Mouse (Mus musculus): ENCODE data around the gene Selenoi. TPM values are rescaled to one million over a fixed set of nuclear protein-coding genes. Genes with fewer than 3 reads are reported as not detected.

The Selenoi gene
- total RNA-seq, 2 experiments from 2014 or later = 20.4 to 25.7 TPM

DNA sequence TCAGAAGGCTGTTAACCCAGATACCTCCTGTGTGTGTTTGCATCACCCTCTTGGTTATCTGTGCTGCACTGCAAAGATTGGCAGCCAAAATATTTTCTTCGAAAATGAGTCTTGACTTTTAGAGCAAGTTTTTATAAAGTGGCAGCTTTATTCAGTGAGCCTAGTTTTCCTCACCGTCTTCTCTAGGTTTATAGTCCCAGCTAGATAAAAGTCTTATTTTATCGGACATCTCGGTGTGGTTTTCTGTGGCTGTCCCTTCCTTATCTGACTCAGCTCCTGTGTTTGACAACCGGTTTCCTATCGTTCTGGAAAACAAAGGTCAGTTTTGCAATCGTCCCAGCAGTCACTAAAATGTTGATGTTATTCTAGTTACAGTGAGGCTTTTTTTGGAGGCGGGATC is 1.6 kb downstream of the Selenoi start:
- DNase-seq (ENCODE audit: low spot score in 2 of 2) = no peak

DNA sequence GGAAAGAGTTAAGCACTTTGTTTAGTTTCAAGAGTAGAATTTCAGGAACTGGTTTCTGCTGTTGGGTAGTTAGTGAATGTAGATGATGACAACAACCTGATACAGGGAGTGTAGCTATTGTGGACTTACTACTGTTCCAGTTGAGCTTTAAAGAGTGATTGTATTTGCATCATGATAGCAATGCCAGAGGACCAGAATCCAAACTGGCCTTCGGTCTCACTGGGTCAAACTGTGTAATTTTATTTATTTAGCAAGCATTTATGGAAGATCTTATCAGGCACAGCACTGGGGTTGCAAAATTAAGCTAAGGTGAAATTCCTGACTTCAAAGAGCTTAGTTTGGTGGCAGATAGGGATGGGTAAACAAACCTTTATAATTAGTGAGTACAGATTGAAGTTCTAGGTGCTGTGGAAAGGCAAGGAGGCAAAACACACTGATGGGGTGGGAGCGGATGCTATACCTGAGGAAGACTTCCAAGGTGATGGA is 3.3 kb downstream of the Selenoi start:
- no peak for DNase-seq (ENCODE audit: low spot score in 2 of 2)

DNA sequence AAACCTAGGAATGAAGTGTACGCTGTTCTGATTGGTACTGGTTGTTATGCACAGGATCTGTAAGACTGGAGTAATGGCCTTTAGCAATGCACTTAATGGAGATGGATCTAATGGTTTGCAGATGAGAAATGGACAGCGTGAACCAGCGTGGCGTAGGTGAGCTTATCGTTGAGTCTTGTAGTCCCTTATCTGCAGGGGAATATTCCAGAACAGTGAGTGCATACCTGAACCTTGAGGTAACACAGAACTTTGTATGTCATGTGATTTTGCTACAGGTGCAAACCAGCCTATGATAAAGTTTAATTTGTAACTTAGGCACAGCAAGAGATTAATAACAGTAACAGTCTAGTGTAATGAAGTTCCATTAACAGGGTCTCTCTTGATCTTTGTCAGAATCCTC is 6.2 kb downstream of the Selenoi start:
- DNase-seq (ENCODE audit: low spot score in 2 of 2) = no peak

DNA sequence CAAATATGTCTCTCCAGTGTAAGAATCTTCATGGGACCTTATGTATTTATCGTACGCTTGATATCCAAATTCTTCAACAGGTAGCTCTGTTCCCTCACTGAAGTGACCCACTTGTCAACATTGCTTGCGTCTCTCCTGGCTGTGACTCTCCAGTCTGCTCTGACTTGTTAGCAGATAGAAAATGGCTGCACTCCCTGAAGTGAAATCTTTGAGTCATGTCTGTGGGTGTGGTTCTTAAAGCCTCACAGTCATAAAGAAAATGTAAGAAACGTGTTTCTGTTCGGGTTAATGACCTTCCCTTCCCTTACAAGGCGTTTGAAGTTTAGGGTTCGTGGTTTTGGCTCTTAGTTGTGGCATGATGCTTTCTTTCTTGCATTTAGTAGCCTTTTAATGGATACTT is 8.2 kb downstream of the Selenoi start:
- DNase-seq (ENCODE audit: low spot score in 2 of 2) = no peak

DNA sequence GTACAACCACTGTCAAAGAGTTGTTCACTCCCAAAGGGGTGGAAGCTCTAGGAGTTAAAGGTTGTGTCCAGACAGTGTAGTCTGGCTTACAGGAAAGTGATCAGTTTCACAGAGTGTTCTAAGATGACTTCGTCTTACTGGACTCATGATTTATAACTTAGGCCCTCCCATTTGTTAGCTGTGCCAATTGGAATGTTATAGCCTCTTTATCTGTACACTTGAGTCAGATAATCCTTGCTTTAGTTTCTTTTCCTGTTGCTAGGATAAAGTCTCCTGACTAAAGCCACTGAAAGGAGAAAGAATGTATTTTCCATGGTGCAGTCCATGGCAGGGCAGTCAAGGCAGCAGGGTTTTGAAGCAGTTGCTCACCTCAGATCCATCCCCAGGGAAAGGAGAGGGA is 10.0 kb downstream of the Selenoi start:
- DNase-seq (ENCODE audit: low spot score in 2 of 2) = no peak

DNA sequence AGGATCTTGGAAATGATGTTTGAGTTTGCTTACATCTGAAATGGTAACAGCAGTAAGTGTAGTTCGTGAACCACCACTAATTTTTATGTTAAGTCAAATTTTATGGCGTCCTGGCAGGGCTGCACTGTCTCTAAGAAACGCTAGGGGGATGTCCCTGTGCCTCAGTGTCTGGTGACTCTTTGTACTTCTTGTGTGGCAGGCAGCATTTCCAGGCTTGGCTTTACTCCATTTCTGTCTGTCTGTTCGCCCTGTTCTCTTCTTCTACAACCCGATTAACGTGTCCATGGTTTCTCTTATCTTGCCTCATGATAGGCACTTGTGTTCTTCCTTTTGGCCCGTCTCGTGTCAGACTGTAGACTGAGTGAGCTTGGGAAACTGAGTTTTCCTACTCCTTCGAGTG is 11.4 kb downstream of the Selenoi start:
- DNase-seq (ENCODE audit: low spot score in 2 of 2) = no peak

DNA sequence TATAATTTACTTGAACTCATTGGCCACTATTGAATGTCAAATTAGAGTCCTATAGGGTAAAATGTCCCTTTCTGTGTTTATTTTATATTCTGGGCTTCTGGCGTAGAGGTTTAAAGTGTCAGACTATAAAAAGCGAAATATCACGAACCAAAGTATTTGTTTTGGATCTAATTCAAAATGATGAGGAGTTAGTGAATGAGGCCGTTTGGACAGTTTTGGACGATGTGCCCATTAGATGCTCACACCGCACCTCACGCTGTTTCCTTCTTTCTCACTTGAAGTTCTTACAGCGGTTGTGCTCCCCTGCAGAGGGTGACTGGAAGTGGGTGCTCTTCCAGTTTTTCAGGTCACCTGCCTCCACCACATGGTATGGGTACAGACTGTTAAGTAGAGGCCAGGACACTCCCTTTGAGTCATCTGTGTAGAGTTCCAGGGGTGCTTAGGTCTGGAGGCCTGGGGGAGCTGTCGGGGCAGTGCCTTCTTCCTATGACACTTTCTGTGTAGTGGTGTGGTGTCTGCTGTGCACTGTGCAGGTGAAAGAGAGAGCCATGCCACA is 13.6 kb downstream of the Selenoi start:
- DNase-seq (ENCODE audit: low spot score in 2 of 2) = no peak

DNA sequence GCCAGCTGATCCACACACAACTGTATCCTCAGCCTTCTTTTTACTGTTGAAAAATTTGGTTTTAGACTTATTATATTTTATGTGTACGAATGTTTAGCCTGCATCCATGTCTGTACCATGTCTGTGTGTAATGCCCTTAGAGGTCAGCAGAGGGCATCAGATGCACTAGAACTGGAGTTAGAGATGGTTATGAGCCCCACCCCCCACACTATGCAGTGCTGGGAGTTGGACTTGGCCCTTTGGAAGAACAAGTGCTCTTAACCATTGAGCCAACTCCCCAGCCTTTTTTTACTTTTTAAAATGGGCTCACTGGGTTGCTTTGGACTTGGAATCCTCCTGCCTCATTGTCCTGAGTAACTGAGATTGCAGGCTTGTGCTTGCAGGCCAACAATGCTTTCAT is 15.3 kb downstream of the Selenoi start:
- DNase-seq (ENCODE audit: low spot score in 2 of 2) = no peak

DNA sequence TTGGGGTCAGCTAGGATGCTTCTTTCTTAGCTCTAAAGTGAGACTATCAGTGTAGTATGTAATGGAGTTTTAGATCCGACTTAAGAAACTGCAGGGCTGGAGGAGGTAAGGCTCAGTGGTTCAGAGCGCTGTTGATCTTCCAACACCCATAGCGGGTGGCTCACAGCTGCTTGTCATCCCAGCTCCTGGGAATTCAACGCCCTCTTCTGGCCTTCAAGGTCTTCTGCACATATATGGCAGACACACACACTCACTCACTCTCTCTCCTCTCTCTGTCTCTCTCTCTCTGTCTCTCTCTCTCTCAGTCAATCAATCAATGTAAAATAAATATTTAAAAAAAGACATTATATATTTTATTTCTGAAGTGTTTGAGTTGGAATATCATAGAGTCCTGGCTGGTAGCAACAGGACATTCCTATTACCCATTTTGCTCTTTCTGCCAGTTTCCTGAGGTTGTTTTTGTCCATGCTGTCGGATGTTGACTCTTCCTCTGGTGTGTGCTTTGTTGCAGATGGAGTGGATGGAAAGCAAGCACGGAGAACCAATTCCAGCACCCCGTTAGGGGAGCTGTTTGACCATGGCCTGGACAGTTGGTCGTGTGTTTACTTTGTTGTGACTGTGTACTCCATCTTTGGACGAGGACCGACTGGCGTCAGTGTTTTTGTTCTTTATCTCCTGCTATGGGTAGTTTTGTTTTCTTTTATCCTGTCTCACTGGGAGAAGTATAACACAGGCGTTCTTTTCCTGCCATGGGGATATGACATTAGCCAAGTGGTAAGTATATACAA is 23.4 kb downstream of the Selenoi start:
- no peak for DNase-seq (ENCODE audit: low spot score in 2 of 2)

DNA sequence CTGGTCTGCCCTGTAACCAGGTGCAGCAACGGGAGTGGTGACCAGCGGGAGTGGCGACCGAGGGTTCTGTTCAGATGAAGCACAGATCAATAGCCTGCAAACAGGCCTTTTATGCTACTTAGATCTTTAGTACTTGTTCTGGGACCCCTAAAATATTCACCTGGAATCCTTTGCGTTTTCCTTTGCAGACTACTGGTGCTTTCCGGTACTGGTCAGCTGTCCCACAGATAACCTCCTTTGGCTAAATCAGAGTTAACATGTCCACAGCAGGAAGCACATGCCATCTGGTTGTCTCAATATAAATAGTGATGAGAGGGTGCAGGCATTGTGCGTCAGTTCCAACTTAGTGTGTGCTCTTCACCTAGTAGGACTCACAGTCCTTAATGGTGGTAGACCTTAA is 26.4 kb downstream of the Selenoi start:
- DNase-seq (ENCODE audit: low spot score in 2 of 2) = no peak

DNA sequence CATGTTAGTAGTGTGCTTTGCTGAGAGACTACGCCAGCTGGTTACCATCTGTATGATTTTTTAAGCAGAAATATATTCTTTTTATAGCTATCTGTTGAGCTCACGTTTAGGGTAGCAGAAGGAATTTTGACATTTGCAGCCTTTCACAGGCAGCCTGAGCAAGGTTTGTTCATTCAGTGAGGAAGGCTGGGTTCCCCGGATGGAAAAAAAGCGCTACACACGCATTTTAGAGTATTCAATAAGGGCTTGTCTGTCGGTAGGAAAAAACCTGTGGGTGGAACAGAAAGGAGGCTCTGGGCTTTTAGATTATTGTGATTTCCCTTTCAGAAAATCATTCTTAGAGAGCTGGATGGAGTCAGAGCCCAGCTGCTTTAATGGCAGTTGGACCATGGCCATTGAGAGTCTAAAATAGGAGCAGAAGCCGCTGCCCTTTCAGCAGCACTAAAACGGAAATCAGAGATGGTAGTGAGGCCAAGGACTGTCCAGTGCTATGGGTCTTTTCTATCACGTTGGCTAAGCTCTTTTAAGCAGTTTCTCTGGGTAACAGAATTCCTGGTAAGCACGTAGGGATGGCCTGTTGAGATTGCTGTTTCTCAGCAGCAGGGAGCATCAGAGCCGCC is 38.3 kb downstream of the Selenoi start:
- peak in 1 of 2 experiments; percentile 35 for DNase-seq (ENCODE audit: low spot score in 2 of 2)

DNA sequence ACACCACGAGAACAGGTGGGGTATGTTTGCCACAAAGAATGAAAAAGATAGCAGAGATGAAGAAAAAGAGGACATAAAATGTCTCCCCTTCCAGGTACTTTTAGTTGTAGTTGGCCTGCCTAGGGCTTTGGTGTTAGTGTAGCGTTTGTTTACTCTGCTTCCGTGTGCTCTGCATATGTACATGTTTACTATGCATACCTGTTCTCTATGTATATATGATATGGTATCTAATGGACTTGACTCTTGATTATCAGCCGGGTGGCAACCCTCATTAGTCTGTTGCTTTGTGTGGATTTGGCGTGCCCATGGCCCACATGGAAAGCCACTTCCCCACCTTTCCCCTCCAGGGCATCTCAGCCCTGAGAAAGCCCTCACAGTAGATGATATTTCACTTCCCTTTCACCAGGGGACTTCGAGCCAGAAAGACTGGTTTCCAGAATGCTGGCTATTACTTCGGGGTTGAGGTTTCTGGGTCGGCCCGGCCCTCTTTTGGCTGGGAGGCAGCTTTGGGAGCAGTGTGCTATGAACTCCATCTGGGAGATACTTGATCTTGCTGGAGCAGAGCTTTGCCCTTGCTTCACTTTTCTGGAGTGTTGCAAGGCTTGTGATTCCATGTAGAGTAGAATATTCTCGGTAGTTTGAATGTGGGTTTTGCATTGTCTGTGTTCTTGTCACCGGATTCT is 39.4 kb downstream of the Selenoi start:
- peak in 1 of 2 experiments; percentile 28 for DNase-seq (ENCODE audit: low spot score in 2 of 2)

DNA sequence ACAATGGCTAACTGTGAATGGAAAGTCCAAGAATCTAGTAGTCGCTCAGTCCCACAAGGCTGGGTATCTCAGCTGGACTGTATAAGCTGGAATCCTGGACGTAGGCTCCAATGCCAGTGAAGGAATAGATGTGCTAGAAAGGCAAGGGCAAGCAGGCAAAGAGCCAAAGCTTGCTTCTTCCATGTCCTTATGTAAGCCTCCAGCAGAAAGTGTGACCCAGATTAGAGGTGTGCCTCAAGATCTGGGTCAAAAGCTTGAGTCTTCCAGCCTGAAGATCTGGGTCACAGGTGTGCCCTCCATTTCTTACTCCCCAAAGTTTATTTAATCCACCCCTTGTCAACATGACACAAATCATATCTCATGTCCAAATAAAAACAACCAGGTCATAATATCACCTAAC is 44.0 kb downstream of the Selenoi start:
- no peak for DNase-seq (ENCODE audit: low spot score in 2 of 2)

DNA sequence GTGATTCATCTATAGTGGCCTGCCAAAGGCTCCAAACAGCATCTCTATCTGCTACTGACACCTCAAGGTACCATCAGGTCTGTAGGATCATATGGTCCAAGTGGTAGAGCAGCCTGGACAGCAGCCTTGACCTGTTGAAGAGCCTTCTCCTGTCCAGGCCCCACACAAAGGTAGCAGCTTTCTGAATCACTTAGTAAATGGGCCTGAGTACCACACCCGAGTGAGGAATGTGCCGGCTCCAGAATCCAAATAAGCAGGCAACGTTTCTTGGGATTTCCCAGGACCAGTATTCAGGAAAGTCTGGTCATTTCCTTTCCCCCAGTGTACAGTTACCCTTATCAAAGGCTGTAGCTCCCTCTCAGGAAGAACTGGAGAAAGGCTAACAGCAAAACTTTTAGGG is 46.6 kb downstream of the Selenoi start:
- DNase-seq (ENCODE audit: low spot score in 2 of 2) = no peak

DNA sequence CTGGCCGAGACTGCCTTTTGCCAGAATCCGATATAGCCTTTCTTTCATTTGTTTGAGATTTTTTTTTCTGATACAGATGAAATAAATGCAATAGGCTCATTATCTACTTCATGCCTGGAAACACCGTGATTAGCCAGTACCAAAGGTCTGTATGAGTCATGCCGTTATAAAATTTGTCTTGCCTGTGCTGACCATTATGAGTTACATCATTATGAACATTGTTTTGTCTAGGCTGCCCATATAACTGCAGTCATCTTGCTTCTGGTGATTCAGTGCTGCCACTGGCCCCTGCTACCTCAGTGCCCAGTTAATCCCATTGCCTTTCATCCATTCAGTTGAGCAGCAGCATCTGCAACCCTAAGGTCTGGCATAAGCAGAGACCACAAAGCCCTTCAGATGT is 47.1 kb downstream of the Selenoi start:
- no peak for DNase-seq (ENCODE audit: low spot score in 2 of 2)

DNA sequence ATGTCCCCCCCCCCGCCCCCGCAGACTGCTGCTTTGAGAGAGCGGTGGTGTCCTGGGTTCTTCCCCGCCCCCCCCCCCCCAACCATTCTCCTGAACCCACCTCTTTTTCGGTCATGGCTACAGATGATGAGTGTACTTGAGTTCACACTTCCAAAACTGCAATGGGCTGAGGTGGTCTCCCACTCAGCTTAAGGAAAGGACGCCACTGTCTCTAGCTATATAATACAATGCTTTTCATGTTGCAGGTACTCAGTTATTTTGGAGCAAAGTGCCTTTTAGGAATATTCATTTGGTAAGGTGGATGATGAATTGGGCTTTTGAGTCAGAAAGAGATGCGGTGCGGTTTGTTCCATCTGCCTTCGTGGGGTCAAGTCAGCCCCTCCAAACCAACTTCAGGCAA is 48.5 kb downstream of the Selenoi start:
- no peak for DNase-seq (ENCODE audit: low spot score in 2 of 2)

DNA sequence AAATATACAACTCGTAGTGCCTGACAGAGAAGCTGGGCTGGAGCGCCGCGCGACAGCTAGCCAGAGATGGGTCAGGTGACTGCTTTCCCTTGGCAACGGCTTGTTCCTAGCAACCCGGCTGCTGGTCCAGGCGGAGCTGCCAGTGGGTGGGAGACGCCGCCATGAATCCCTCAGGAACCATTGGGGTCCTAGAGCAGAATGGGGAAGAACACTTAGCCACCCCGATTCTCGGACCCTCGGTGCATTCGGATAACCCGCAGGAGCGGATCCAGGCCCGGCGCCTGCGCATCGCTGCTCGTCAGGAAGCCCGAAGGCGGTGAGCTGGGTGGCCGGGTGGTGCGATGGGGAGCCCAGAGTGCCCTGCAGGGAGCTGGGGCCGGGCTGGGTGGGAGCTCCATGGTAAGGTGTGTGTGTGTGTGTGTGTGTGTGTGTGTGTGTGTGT is 48.9 kb downstream of the Selenoi start, which contains the start of gene Drc1:
Gene Drc1, plus strand, starts transcription at position 98 of the 442 bp plus-strand sequence.
- peak; percentile 19 to 31 for DNase-seq (ENCODE audit: low spot score in 2 of 2)

DNA sequence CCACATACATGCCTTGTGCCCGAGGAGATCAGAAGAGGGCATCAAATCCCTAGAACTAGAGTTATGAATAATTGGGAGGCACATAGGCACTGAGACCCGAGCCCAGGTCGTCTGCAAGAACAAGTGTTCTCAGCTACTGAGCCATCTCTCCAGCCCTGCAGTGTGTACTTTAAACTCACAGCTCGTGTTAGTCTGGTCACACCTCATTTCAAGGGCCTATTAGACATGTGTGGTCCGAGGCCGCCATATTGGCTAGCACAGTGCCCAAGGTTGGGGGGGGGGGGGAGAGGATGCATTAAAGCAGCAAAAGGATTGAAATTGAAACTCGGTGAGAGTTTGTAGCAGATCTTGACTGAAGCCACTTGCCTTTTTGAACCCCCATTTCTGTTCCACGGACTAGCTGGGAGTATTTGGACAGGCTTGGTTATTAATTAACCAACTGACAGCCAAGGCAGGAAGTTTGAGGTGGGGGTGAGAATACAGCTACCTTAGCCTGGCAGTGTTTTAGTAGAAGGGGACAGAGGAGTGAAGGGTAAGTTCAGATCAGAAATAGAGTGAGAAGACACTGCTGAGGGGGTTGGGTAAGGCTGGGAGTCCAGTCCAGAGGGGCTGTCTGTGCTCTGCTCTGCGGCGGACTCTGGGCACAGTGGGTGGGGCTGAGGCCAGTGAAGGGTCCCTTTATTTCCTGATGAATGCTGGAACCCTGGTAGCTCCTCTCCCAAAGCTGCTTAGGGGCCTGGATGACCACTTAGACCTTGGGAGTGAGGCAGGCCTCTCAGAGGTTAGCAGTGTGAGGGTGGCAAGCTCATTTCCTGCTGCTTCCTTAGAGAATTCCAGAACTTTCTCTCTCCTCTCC is 53.8 kb downstream of the Selenoi start:
- DNase-seq (ENCODE audit: low spot score in 2 of 2) = no peak

DNA sequence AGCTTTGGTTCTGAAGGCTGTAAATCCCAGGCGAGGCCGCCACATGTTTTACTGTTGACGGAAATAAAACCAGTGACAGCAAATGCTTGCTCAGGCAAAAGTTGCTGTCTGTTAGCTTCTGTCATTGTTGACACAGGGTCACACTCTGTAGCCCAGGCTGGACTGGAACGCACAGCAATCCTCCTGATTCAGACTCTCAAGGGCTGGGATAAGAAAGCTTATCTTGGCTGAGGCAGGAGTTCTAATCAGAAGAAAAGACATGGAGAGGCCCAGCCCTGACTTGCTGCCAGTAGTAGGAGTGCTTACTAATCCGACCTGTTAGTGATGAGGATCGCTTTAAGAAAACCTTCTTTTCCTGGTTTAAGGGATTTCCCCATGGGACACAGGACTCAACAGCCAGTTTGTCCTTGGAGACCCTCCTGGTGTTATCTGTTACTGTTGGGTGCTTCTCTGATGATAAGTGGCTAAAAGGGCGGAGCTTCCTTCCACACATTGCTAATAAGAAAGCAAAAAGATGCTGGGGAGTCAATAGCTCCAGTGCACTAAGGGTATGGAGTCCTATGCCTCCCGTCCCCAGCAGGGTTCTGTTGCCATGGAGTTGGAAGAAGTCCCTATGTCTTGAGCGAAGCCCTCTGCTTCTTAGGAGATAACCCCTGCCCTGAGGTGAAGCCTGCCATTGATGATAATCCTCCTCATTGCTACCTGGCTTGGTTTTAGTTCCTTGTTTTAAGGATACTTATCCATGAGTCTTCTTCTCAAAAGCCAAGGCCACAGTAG is 54.9 kb downstream of the Selenoi start:
- no peak for DNase-seq (ENCODE audit: low spot score in 2 of 2)
